Mouse (Mus musculus): Measurements from ENCODE around the gene 4930519P11Rik.

- TF ChIP-seq CTCF (IDR thresholded peaks at IDR 0.05; ENCODE audit: borderline replicate concordance, insufficient read depth, low read length) (no peak), POLR2A (IDR thresholded peaks at IDR 0.05; ENCODE audit: low read depth, low read length) (no peak)
Measured at GRCm38 (mm10) chr2:154576876-154577743, 36.1 kb downstream of the 4930519P11Rik start.
